9 mouse cellular contexts compared by ENCODE assay signal in genomic region chr3:93493992-93494391, GRCm38 (mm10). TPM values are rescaled to one million over a fixed set of nuclear protein-coding genes. Genes with fewer than 3 reads are reported as not detected.
A peak's percentile ranks its signal among the peaks of the same experiment; 100 is the strongest.
DNase-seq lines count a peak whose midpoint lies in the region; ATAC-seq and TF ChIP-seq lines count a peak whose summit lies in the region.
"Had no signal": no experiment of that assay in that cellular context is flagged by ENCODE, and none has a peak within 500 bp of the region (broad histone marks: within the 10 kb centered on the region; RNA-seq: fewer than 3 reads in every experiment).

No protein-coding gene starts in this region.

- H3K4me2 ChIP-seq in heart, postnatal 0 days (ENCODE audit: low read depth, low read length), result no peak overlapping the region
- H3K4me2 ChIP-seq in liver, embryonic 12.5 days, result no peak overlapping the region
- no peak overlapping the region for H3K4me2 ChIP-seq in neural tube, embryonic 11.5 days (ENCODE audit: low read depth)
- H3K4me2 ChIP-seq: heart, embryonic 13.5 days had no signal

- H3K4me3 ChIP-seq in heart, postnatal 0 days (ENCODE audit: low read depth, low read length), result no peak overlapping the region
- no peak overlapping the region for H3K4me3 ChIP-seq in liver, embryonic 12.5 days
- H3K4me3 ChIP-seq in neural tube, embryonic 11.5 days (ENCODE audit: low read depth, low read length), result no peak overlapping the region
- H3K4me3 ChIP-seq: heart, embryonic 13.5 days had no signal

- under 1% methylated on average over 4 of the region's 4 CpGs for WGBS in heart, postnatal 0 days
- 3% methylated on average over 4 of the region's 4 CpGs for WGBS in liver, embryonic 12.5 days (ENCODE audit: insufficient replicate concordance)
- WGBS in neural tube, embryonic 11.5 days, result 2% methylated on average over 4 of the region's 4 CpGs

- H3K36me3 ChIP-seq in heart, postnatal 0 days (replicated peaks; ENCODE audit: control insufficient read depth, insufficient read depth, low read length), result no peaks in the 10 kb centered on the region
- no peaks in the 10 kb centered on the region for H3K36me3 ChIP-seq in liver, embryonic 12.5 days
- H3K36me3 ChIP-seq in neural tube, embryonic 11.5 days (ENCODE audit: control insufficient read depth, insufficient read depth, low read length), result no peaks in the 10 kb centered on the region
- H3K36me3 ChIP-seq: heart, embryonic 13.5 days had no signal

- H3K27ac ChIP-seq in heart, postnatal 0 days (ENCODE audit: low read depth), result no peak overlapping the region
- no peak overlapping the region for H3K27ac ChIP-seq in liver, embryonic 12.5 days
- no peak overlapping the region for H3K27ac ChIP-seq in neural tube, embryonic 11.5 days (ENCODE audit: low read depth, low read length)
- H3K27ac ChIP-seq: heart, embryonic 13.5 days had no signal

- no peaks in the 10 kb centered on the region for H3K4me1 ChIP-seq in heart, postnatal 0 days (ENCODE audit: control insufficient read depth, insufficient read depth)
- no peaks in the 10 kb centered on the region for H3K4me1 ChIP-seq in liver, embryonic 12.5 days
- H3K4me1 ChIP-seq in neural tube, embryonic 11.5 days (ENCODE audit: control insufficient read depth, insufficient read depth, low read length), result no peaks in the 10 kb centered on the region
- H3K4me1 ChIP-seq: heart, embryonic 13.5 days had no signal

- no peak for TF ChIP-seq EP300 in heart, postnatal 0 days (IDR thresholded peaks at IDR 0.05; ENCODE audit: low read depth)

- no peaks in the 10 kb centered on the region for H3K9me3 ChIP-seq in heart, postnatal 0 days (replicated peaks; ENCODE audit: control insufficient read depth, low read length)
- H3K9me3 ChIP-seq in liver, embryonic 12.5 days (replicated peaks), result no peaks in the 10 kb centered on the region
- no peaks in the 10 kb centered on the region for H3K9me3 ChIP-seq in neural tube, embryonic 11.5 days (ENCODE audit: control insufficient read depth, low read length)
- H3K9me3 ChIP-seq: heart, embryonic 13.5 days had no signal

- H3K27me3 ChIP-seq in heart, postnatal 0 days (ENCODE audit: control insufficient read depth, insufficient read depth, low read length), result no peaks in the 10 kb centered on the region; the same call in 1 of the 2 replicates
- H3K27me3 ChIP-seq in liver, embryonic 12.5 days (replicated peaks), result no peaks in the 10 kb centered on the region
- H3K27me3 ChIP-seq in neural tube, embryonic 11.5 days (ENCODE audit: control insufficient read depth, insufficient read depth, low read length), result no peaks in the 10 kb centered on the region

- ATAC-seq in heart, postnatal 0 days (ENCODE audit: insufficient read depth, low read depth), result peak; percentile 72; the same call in 1 of the 2 replicates
- peak; percentile 46 for ATAC-seq in liver, embryonic 12.5 days
- peak; percentile 79 for ATAC-seq in neural tube, embryonic 11.5 days (ENCODE audit: insufficient read depth, low FRiP score, low TSS enrichment)

- no peak overlapping the region for H3K9ac ChIP-seq in heart, postnatal 0 days (replicated peaks; ENCODE audit: low read depth, low read length)
- H3K9ac ChIP-seq in liver, embryonic 12.5 days, result no peak overlapping the region
- H3K9ac ChIP-seq in neural tube, embryonic 11.5 days (ENCODE audit: low read length), result no peak overlapping the region
- H3K9ac ChIP-seq: heart, embryonic 13.5 days had no signal

- TF ChIP-seq CTCF in heart, postnatal 0 days (IDR thresholded peaks at IDR 0.05; ENCODE audit: low read depth), result peak; percentile 95

- peak; percentile 83 for DNase-seq in CD4-positive, CD25-positive, alpha-beta regulatory T cell, adult 2 months (ENCODE audit: low read depth, low spot score)
- peak; percentile 50 for DNase-seq in adrenal gland, adult 2 months
- DNase-seq in embryo, embryonic 11.5 days (ENCODE audit: low read depth, low spot score), result peak; percentile 63
- peak; percentile 83 for DNase-seq in heart, postnatal 0 days (ENCODE audit: low spot score)
- DNase-seq in kidney, postnatal 14 days, result peak; percentile 69
- peak; percentile 43 for DNase-seq in neural tube, embryonic 11.5 days (ENCODE audit: low spot score)
- DNase-seq in thymus, postnatal 10 days (ENCODE audit: low spot score in 2 of 2), result peak; percentile 17 to 48

RNA-seq across cellular contexts. Expression of gene Tchhl1, which starts 25.4 kb away (rescaled TPM):
- total RNA-seq in adrenal gland, adult 2 months (2021), result 1 to 10 TPM in 1 of 2 experiments, not detected in 1; 3.1 TPM
- not detected in 2 replicates for polyA plus RNA-seq in adrenal gland, adult 2 months (2012; rRNA removed)
- not detected in 2 replicates for total RNA-seq in heart, postnatal 0 days (2014; rRNA removed; ENCODE audit: low replicate concordance)
- polyA plus RNA-seq in heart, postnatal 0 days (2015; fragmentation: Nextera tagmentation; extraction: Ambion mirVana), result not detected in 2 replicates
- not detected in 2 replicates for polyA plus RNA-seq in liver, embryonic 12.5 days (2016; fragmentation: Nextera tagmentation; extraction: Ambion mirVana)
- not detected in 2 replicates for polyA plus RNA-seq in neural tube, embryonic 11.5 days (2014; fragmentation: Nextera tagmentation; extraction: Ambion mirVana)
- polyA plus RNA-seq: heart, embryonic 13.5 days had no signal

RNA-seq across cellular contexts. Expression of gene S100a11, which starts 26.3 kb away (rescaled TPM):
- total RNA-seq in adrenal gland, adult 2 months (2021), result 100 to 1,000 TPM; 210 to 267 TPM
- 33.0 and 44.4 TPM in 2 replicates for polyA plus RNA-seq in adrenal gland, adult 2 months (2012; rRNA removed)
- 47.5 and 77.1 TPM in 2 replicates for total RNA-seq in heart, postnatal 0 days (2014; rRNA removed; ENCODE audit: low replicate concordance)
- 686 TPM in 2 replicates for polyA plus RNA-seq in heart, postnatal 0 days (2015; fragmentation: Nextera tagmentation; extraction: Ambion mirVana)
- polyA plus RNA-seq in liver, embryonic 12.5 days (2016; fragmentation: Nextera tagmentation; extraction: Ambion mirVana), result 158 and 165 TPM in 2 replicates
- 282 and 313 TPM in 2 replicates for polyA plus RNA-seq in neural tube, embryonic 11.5 days (2014; fragmentation: Nextera tagmentation; extraction: Ambion mirVana)

RNA-seq across cellular contexts. Expression of gene Tchh, which starts 51.9 kb away (rescaled TPM):
- total RNA-seq in adrenal gland, adult 2 months (2021), result under 1 TPM; 0.03 to 0.49 TPM
- 0.01 and 0.02 TPM in 2 replicates for polyA plus RNA-seq in adrenal gland, adult 2 months (2012; rRNA removed)
- 0.08 and 0.31 TPM in 2 replicates for total RNA-seq in heart, postnatal 0 days (2014; rRNA removed; ENCODE audit: low replicate concordance)
- 0.23 and 0.25 TPM in 2 replicates for polyA plus RNA-seq in heart, postnatal 0 days (2015; fragmentation: Nextera tagmentation; extraction: Ambion mirVana)
- polyA plus RNA-seq in liver, embryonic 12.5 days (2016; fragmentation: Nextera tagmentation; extraction: Ambion mirVana), result 0.11 and 0.16 TPM in 2 replicates
- polyA plus RNA-seq in neural tube, embryonic 11.5 days (2014; fragmentation: Nextera tagmentation; extraction: Ambion mirVana), result 1.1 TPM in 2 replicates

Comparison
In these comparisons a context has a peak if more than half of its experiments do, and no peak if none do; other contexts are left out.
1. DNase-seq: peak in every context shown above with its lines; median percentile 83 in CD4-positive, CD25-positive, alpha-beta regulatory T cell, adult 2 months; 83 in heart, postnatal 0 days; 69 in kidney, postnatal 14 days; 63 in embryo, embryonic 11.5 days; 50 in adrenal gland, adult 2 months; 43 in neural tube, embryonic 11.5 days; 32 in thymus, postnatal 10 days.